Mouse (Mus musculus): ENCODE measurements at regions not wholly inside any gene's neighbourhood (a gene's known extent, or its start where the extent isn't known, plus 50 kb on each side); places are given as distances from the start of the nearest gene placed in this dataset.
A peak's percentile ranks its signal among the peaks of the same experiment; 100 is the strongest.

GRCm38 (mm10) chr17:47122221-47122620, 111.9 kb upstream of the Ubr2 start:
- TF ChIP-seq POLR2A (IDR thresholded peaks at IDR 0.05; ENCODE audit: extremely low read depth, insufficient read depth, low read length) = no peak
- TF ChIP-seq CTCF (IDR thresholded peaks at IDR 0.05; ENCODE audit: extremely low read depth, insufficient read depth, low read length) = no peak
- H3K4me3 ChIP-seq (ENCODE audit: insufficient read depth, low read length) = no peak overlapping the region
- no peaks in the 10 kb centered on the region for H3K4me1 ChIP-seq (ENCODE audit: control insufficient read depth, insufficient read depth, low read length)
- H3K27ac ChIP-seq (ENCODE audit: insufficient read depth, low read length) = no peak overlapping the region

GRCm38 (mm10) chr17:47118010-47118409, 107.7 kb upstream of the Ubr2 start:
- no peak overlapping the region for H3K4me3 ChIP-seq (ENCODE audit: insufficient read depth, low read length)
- no peak overlapping the region for H3K27ac ChIP-seq (ENCODE audit: insufficient read depth, low read length)
- TF ChIP-seq CTCF (IDR thresholded peaks at IDR 0.05; ENCODE audit: extremely low read depth, insufficient read depth, low read length) (no peak), POLR2A (IDR thresholded peaks at IDR 0.05; ENCODE audit: extremely low read depth, insufficient read depth, low read length) (no peak)
- 0 out of 2 replicates have a peak, but pooled peaks cover 2% of the 10 kb centered on the region for H3K4me1 ChIP-seq (ENCODE audit: control insufficient read depth, insufficient read depth, low read length)

DNA sequence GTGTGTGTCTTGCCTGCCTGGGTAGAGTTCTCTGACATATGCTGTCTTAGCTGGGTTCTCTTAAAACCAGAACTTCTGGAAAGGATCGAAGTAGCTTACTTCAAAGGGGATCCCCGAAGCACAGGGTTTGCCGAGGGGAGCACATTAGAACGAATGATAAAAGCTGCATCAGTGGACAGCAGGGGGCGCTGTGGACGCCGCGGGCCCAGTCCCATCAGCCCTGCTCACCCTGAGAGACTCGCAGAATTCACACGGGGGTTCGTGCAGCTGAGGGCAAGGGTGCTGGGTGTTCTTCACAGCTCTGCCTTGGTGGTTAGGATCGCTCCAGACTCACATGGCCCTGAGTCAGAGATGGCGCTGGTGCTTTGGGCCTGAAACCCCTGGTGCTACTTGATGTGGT, 105.4 kb upstream of the Ubr2 start:
- no peak overlapping the region for H3K4me3 ChIP-seq (ENCODE audit: insufficient read depth, low read length)
- H3K27ac ChIP-seq (ENCODE audit: insufficient read depth, low read length) = no peak overlapping the region
- TF ChIP-seq CTCF (IDR thresholded peaks at IDR 0.05; ENCODE audit: extremely low read depth, insufficient read depth, low read length) = peak; percentile 35; the same call in 1 of the 2 replicates
- no peak for TF ChIP-seq POLR2A (IDR thresholded peaks at IDR 0.05; ENCODE audit: extremely low read depth, insufficient read depth, low read length)
- H3K4me1 ChIP-seq (ENCODE audit: control insufficient read depth, insufficient read depth, low read length) = 0 out of 2 replicates have a peak, but pooled peaks cover 2% of the 10 kb centered on the region

- Histone ChIP-seq H3K4me3 (ENCODE audit: insufficient read depth, low read length) (no peak overlapping the region), H3K4me1 (ENCODE audit: control insufficient read depth, insufficient read depth, low read length) (0 out of 2 replicates have a peak, but pooled peaks cover 2% of the 10 kb centered on the region), H3K27ac (ENCODE audit: insufficient read depth, low read length) (no peak overlapping the region)
- TF ChIP-seq POLR2A (IDR thresholded peaks at IDR 0.05; ENCODE audit: extremely low read depth, insufficient read depth, low read length) = no peak
- TF ChIP-seq CTCF (IDR thresholded peaks at IDR 0.05; ENCODE audit: extremely low read depth, insufficient read depth, low read length) = no peak
Measured at GRCm38 (mm10) chr17:47115141-47115540, 104.8 kb upstream of the Ubr2 start.

DNA sequence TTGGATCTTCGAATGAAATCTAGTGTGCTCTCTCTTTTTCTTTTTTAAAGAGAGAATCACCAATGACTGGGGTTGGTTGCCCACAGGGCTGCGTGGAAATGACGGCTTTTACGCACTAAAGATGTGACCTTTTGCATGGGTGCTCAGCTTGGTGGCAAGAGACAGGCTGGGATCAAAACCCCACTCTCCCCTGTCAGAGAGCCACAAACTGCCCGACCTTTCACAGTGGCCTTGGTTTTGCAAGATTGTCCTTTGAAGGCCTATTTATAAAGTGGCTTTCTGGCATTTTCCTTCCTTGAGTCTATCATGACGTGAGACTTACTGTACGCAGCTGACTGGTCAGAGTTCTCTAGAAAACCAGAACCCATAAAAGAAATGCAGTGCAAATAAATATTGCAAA, 104.4 kb upstream of the Ubr2 start:
- Histone ChIP-seq H3K4me3 (ENCODE audit: insufficient read depth, low read length) (no peak overlapping the region), H3K4me1 (ENCODE audit: control insufficient read depth, insufficient read depth, low read length) (0 out of 2 replicates have a peak, but pooled peaks cover 2% of the 10 kb centered on the region), H3K27ac (ENCODE audit: insufficient read depth, low read length) (no peak overlapping the region)
- no peak for TF ChIP-seq CTCF (IDR thresholded peaks at IDR 0.05; ENCODE audit: extremely low read depth, insufficient read depth, low read length)
- TF ChIP-seq POLR2A (IDR thresholded peaks at IDR 0.05; ENCODE audit: extremely low read depth, insufficient read depth, low read length) = no peak

- H3K4me1 ChIP-seq (ENCODE audit: control insufficient read depth, insufficient read depth, low read length) = 0 out of 2 replicates have a peak, but pooled peaks cover 2% of the 10 kb centered on the region
- no peak overlapping the region for H3K4me3 ChIP-seq (ENCODE audit: insufficient read depth, low read length)
- no peak for TF ChIP-seq CTCF (IDR thresholded peaks at IDR 0.05; ENCODE audit: extremely low read depth, insufficient read depth, low read length)
- no peak for TF ChIP-seq POLR2A (IDR thresholded peaks at IDR 0.05; ENCODE audit: extremely low read depth, insufficient read depth, low read length)
- H3K27ac ChIP-seq (ENCODE audit: insufficient read depth, low read length) = no peak overlapping the region
Measured at GRCm38 (mm10) chr17:47112556-47113225, 102.3 kb upstream of the Ubr2 start.

- Histone ChIP-seq H3K4me3 (ENCODE audit: insufficient read depth, low read length) (no peak overlapping the region), H3K27ac (ENCODE audit: insufficient read depth, low read length) (no peak overlapping the region), H3K4me1 (ENCODE audit: control insufficient read depth, insufficient read depth, low read length) (0 out of 2 replicates have a peak, but pooled peaks cover 2% of the 10 kb centered on the region)
- no peak for TF ChIP-seq POLR2A (IDR thresholded peaks at IDR 0.05; ENCODE audit: extremely low read depth, insufficient read depth, low read length)
- no peak for TF ChIP-seq CTCF (IDR thresholded peaks at IDR 0.05; ENCODE audit: extremely low read depth, insufficient read depth, low read length)
Measured at GRCm38 (mm10) chr17:47110836-47111235, 100.5 kb upstream of the Ubr2 start.

GRCm38 (mm10) chr17:47104328-47104727, 94.0 kb upstream of the Ubr2 start:
- Histone ChIP-seq H3K27ac (ENCODE audit: insufficient read depth, low read length) (no peak overlapping the region), H3K4me1 (ENCODE audit: control insufficient read depth, insufficient read depth, low read length) (no peaks in the 10 kb centered on the region; the same call in none of the 2 replicates), H3K4me3 (ENCODE audit: insufficient read depth, low read length) (no peak overlapping the region)
- TF ChIP-seq CTCF (IDR thresholded peaks at IDR 0.05; ENCODE audit: extremely low read depth, insufficient read depth, low read length) (no peak), POLR2A (IDR thresholded peaks at IDR 0.05; ENCODE audit: extremely low read depth, insufficient read depth, low read length) (no peak)

GRCm38 (mm10) chr17:47095191-47095590, 84.8 kb upstream of the Ubr2 start:
- Histone ChIP-seq H3K4me3 (ENCODE audit: insufficient read depth, low read length) (no peak overlapping the region), H3K4me1 (ENCODE audit: control insufficient read depth, insufficient read depth, low read length) (no peaks in the 10 kb centered on the region), H3K27ac (ENCODE audit: insufficient read depth, low read length) (no peak overlapping the region)
- no peak for TF ChIP-seq CTCF (IDR thresholded peaks at IDR 0.05; ENCODE audit: extremely low read depth, insufficient read depth, low read length)

DNA sequence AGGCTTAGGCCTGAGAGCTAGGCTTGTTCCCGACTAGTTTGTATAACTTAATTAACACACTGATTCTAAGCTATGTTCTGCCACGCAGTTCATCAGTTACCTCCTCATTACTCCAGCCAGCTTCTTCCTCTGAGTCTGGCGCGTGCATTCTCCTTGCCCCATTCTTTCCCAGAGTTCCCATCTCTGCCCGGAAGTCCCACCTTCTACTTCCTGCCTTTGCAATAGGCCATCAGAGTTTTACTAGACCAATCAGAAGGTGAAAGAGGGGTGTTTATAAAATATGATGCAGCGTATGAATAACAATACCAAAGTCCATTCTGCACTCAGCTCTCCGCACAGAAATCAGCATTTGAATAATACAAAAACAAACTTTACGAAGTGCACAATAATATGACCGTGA, 81.7 kb upstream of the Ubr2 start:
- Histone ChIP-seq H3K4me1 (ENCODE audit: control insufficient read depth, insufficient read depth, low read length) (no peaks in the 10 kb centered on the region), H3K4me3 (ENCODE audit: insufficient read depth, low read length) (no peak overlapping the region)

More for the DNA sequence above, 81.7 kb upstream of the Ubr2 start:
- H3K27ac ChIP-seq (ENCODE audit: insufficient read depth, low read length) = no peak overlapping the region
- no peak for TF ChIP-seq CTCF (IDR thresholded peaks at IDR 0.05; ENCODE audit: extremely low read depth, insufficient read depth, low read length)
- no peak for TF ChIP-seq POLR2A (IDR thresholded peaks at IDR 0.05; ENCODE audit: extremely low read depth, insufficient read depth, low read length)

Data from cortical plate, adult 2 months (tissue).